Mouse (Mus musculus) cerebellum, adult 11-12 months (tissue): Measurements from ENCODE around the gene Hmcn2.

Source experiments
- DNase-seq: peaks from one replicate; pipeline ENCODE4 v3.0.0; 2022

The Hmcn2 gene

DNA sequence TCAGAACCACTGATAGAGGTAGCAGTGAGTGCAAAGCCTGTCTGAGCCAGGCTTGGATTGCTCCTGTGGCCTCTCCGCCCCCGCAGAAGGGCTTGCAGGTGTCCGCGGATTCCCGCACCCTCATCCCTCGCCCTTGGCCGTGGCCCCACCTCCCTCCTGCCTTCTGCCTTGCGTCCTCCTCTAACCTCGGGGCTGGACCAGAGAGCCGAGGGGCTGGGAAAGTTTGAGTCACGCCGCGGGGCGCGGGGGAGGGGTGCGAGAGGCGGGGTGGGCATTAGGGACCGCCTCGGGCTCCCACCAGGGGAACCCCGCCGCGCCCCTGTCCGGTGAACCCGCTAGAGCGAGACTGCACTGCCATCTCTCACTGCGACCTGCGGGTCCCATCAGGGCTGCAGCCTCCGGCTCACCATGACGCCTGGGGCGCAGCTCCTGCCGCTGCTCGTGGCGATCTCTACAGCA lies at the start of gene Hmcn2:
TSS of gene Hmcn2 (plus strand) at position 409 of the 459 bp plus-strand sequence.
- DNase-seq, result no peak

DNA sequence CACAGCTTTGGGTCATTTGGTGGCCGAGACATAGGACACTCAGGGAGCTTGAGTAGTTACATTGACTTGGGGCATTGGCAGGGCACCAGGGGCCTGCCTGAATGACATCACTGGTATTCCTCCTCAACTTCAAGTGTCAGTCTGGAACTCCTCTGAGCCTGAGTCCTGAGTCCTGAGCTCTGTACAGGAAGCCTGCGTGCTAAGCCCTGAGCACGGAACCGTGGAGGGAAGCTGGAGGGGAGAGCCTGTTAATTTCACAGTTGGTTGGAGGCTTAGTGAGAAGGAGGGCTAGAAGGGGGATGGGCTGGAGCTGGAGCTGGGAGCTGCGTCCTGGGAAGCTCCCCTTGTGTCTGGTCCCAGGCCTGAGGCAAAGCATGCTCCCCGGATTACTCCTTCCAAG lies 46.8 kb upstream of the Hmcn2 start:
- no peak for DNase-seq

DNA sequence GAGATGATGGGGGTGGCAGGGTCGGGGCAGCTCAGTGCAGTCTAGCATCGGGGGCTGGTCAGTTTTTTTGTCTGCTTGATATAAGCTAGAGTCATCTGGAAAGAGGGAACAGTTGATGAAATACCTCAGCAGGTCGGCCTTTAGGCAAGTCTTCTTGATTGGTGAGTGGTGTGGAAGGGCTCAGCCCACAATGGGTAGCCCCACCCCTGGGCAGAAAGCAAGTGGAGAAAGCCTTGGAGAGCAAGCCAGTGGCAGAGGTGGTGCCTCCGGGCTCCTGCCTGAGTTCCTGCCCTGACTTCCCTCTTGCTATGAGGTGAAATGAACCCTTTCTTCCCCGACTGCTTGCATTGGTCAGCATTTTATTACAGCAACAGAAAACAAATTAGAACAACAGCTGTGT lies 45.6 kb upstream of the Hmcn2 start:
- no peak for DNase-seq

DNA sequence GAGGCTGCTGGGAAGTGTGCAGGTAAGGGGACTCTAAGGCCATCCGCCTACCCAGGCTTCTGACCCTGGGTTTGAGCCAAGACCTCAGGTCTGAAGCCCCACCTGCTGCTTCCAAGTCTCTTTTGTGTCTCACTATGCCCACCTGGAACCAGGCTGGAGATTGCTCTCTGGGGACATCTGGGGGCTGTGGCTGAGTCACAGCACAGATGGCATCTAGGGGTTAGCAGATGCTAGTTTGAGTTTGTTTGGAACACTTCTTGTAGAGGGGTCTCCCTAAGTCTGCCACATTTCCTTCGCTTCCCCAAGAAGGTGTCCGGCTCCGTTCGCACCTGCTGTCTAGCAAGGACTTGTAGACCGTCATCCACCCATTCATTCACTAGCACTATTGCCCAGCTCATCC lies 45.0 kb upstream of the Hmcn2 start:
- DNase-seq, result no peak

DNA sequence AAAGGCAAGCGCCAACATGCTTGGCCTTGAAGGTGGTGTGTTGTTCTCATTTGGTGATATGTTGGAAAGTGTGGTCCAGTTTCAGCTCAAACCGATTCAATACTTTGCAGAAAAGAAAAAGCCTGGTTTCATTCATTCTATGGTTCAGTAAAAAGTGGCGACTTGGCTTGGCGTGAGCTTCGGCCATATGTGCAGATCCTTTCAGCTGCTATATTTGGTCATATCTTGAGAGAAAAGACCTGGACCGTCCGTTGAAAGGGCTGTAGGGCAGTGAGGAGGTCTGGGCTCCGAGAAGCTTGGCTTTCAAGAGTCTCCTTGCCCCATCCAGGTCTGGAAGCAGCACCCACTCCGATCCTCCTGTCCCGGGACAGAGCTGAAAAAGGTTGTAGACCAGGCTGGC lies 44.4 kb upstream of the Hmcn2 start:
- DNase-seq, result no peak

DNA sequence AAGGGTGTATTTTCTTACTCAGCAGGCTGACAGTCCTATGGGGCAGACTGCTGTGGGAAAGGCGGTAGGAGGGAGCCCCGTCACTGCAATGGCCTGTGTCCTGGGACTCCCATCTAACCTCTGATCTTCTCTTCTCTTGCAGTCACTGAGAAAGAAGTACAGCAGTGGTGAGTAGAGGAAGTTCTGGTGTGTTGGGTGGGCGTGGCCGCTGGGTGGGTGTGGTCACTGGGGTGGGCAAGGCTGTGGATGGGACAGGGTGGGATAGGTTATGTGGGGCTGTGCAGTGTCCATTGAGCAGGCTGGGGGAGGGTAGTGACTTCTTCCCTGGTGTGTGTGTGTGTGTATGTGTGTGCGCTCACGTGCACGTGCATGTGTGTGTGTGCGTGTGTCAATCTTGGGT lies 43.7 kb upstream of the Hmcn2 start:
- DNase-seq, result no peak

DNA sequence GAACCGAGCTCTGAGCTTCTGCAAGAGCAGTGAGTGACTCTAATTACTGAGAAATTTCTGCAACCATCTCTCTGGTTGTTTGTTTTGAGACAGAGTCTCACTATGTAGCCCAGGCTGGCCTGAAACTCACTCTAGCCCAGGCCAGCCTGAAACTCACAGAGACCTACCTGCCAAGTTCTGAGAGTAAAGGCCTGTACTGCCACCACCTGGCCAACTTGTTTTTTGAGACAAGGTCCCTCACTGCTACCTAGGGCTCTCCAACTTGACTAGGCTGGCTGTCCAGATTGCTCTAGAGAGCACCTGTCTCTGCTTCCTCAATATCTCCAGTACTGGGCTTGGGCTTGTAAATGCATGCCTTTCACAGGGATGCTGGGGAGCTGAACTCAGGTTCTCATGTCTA lies 43.1 kb upstream of the Hmcn2 start:
- no peak for DNase-seq

DNA sequence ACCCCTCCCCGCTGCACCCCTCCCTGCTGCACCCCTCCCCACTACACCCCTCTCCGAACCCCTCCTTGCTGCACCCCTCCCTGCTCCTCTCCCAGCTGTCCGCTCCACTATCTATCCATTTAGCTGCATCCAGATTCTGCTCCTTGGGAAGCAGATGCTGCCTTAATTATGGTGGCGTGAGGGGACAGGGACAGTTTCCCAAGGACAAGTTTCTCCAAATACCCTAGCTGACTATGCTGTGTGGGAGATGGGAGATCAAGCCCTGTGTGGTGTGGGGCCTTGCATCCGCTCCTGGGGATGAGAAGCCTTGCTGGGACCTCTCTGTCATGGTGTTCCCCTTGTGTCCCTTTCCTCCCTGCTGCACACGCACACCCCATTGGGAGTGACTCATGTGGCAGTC lies 39.2 kb upstream of the Hmcn2 start:
- DNase-seq, result no peak

DNA sequence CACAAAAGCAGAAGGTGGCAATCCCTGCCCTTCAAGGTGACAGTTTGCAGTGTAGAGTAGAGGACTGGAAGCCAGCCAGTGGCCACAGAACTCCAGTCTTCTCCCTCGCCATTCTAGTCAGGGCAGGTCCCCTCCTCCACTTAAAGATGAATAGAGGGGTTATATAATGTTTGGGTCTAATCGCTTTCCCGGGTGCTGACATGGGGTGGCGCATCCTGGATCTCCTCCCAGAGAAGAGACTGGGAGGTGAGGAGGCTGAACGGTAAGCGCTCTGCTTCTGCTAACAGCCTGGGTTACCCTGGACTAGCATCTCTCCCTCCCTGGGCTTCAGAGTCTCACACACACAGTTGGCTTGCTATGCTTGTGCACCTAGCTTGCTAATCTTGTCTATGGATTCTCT lies 36.4 kb upstream of the Hmcn2 start:
- peak; percentile 76 for DNase-seq

DNA sequence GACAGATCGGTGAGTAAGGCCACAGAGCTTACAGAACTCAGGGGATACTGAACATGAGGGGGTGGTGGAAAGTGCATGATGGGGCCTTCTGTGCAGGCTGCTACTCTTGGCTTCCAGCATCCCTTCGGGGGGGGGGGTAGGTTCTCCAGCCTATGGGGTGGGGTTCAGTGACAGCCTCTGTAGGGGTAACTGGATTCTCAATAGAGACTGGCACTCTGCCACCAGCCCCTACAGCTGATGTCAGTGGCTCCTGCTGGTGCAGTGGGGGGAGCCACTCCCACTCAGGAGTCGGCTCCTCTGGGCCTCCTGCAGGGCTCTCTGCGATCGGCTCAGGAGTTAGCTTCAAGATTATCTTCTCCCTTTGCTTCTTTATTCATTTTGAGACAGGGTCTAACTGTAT lies 35.7 kb upstream of the Hmcn2 start:
- no peak for DNase-seq

DNA sequence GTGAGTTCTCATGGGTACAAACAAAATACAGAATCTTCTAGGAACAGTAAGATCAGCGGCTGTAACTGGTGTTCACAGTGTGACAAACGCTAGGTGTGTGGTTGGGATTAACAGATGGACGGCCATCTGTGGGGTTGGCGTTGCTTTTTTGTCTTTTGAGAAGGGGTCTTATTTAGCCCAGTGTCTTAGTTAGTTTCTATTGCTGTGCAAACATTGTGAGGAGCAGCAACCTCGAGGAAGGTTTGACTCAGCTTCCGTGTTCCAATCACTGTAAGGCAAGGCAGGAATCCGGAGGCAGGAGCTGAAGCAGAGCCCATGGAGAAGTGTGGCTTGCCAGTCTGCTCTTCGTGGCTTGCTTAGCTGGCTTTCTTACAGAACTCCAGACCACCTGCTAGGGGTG lies 33.1 kb upstream of the Hmcn2 start:
- no peak for DNase-seq

DNA sequence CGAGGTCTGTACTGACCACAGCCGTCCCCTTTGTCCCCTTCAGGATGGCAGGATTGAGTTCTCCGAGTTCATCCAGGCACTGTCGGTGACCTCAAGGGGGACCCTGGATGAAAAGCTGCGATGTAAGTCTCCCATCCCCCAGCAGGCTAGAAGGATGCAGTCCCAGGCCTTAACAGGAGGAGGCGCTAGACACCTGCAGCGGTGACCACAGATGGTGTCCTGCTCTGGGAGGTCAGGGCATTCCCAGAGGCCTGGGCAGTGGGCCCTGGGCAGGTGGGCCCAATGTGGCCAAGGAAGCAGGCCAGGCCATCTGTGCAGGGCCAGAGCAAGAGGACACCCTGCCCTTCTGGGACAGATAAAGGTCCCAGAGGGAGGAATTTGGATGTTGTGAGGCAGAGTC lies 31.9 kb upstream of the Hmcn2 start:
- peak; percentile 78 for DNase-seq

DNA sequence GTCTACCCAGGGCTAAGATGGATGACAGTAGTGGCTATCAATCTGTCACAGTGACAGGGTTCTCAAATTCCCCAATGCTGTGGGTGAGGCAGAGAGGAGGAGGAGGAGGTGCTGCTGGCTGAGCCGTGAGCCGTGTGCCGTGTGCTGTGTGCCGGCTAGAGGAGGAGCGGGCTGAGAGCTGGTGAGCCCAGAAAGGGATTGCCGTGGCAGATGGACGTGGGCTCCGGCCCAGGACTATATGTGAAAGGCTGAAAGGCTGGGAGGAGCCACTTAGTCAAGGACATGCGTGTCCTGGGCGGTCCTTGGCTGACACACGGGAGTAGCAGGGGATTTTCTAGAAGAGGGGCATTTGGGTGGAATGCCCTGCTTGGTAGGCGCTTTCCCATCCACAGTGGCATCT lies 31.3 kb upstream of the Hmcn2 start:
- DNase-seq, result no peak

DNA sequence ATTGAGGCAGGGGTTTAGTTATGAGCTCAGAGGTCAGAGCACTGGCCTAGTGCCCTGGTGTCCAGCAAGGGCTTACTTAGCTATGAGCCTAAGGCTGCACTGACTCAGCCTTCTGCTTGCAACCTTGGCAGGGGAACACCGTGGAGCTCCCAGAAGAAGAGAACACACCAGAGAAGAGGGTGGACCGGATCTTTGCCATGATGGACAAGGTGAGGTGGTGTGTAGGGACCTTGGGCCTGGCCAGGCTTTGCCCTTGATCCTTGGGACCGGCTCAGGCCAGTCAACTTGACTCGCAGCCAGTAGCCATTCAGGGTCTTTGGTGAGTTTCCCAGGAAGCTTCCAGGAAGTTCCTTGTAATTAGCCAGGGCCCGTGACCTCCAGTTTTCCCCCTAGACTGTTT lies 29.7 kb upstream of the Hmcn2 start:
- no peak for DNase-seq

DNA sequence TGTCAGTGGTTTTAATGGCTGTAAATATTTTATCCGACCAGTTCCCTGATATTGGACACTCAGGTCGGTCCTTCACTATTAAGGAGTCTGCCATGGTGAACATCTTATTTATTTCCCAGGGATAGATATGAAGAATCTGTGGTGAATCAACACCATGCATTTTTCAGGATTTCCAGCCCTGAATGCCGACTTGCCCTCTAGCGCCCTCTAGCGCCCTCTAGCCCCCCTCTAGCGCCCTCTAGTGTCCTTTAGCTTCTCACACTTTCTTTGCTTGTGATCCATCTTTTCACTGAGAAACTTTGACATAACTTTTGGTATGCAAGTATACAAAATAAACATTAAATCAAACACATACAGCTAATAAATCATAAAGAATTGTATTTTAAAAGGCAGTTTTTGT lies 22.8 kb upstream of the Hmcn2 start:
- DNase-seq, result peak; percentile 43

DNA sequence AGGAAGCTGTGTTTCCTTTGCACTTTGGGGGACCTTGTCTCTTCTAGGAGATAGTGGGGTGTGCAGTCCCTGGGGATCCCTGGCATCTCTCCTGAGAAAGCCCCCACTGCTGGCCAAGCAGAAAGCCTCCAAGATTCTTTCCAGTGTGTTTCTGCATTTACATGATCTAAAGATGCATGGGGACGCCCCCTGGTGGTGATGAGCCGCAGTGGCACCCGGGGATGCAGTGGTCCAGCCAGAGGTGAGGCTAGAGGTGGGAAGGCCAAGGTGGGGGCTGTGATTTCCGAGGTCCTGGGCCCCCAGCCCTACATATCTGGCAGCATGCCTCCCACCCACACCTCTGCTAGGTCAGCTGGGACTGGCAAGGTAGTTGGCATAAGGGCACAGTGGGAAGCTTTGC lies 19.2 kb upstream of the Hmcn2 start:
- peak; percentile 77 for DNase-seq

DNA sequence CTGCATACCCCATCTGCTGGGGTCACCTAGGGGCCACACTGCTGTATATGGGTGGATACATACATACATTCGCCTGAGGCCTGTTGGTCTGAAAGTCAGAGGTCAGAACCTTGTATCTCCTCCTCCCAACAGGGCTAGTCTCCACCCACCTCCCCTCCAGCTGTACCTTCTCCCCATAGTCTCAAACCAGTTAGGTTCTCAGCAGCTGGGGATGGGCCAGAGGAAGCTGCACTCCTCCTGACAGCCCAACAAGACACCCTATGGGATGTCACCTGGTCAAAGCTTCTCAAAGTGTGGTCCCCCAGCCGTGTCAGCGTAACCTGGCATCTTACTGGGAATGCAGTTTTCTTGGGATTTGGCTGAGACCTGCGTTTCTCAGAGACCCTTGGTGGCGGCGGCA lies 17.8 kb upstream of the Hmcn2 start:
- DNase-seq, result peak; percentile 34

DNA sequence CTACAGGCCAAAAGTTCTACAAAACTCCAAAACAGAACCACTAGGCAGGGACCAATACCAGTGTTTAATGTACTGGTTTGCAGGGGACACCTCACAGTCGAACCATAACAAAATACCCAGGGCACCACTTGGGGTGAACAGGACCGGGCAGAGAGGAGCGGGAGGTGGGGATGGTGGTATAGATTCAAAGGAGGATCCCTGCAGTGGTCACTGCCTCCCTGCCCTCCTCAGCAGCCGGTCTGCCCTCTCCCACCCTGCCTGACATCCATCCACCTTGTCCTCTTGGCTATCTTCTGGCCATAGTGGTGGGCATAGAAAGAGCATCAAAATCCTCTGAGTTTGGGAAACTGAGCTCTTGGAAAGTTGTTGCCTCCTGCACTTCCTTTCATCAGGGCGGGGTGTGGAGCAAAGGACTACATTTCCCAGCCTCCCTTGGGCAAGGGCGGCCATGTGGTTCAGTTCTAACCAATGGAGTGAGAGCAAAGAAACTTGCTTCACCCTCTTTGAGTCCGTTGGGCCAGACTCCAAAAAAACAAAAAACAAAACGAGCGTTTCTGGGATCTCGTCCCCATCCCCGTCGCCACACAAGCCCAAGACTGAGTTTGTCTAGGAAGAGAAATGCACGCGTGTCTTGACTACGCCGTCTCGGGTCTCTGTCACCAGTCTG lies 16.5 kb upstream of the Hmcn2 start:
- peak; percentile 45 for DNase-seq

DNA sequence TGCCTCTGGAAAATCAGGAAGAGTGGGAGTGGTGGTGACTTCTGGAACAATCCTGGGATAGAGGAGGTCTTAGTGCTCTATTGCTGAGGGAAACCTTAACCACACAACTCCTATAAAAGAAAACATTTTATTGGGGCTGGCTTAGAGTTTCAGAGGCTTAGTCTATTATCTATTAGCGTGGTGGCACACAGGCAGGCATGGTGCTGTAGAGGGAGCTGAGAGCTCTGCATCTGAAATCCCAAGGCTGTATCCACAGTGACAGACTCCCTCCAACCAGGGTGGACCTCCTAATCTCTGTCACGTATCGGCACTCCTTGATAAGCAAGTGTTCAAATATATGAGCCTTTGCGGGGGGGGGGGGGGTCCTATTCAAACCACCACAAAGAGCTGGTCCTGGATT lies 15.4 kb upstream of the Hmcn2 start:
- DNase-seq, result peak; percentile 8

DNA sequence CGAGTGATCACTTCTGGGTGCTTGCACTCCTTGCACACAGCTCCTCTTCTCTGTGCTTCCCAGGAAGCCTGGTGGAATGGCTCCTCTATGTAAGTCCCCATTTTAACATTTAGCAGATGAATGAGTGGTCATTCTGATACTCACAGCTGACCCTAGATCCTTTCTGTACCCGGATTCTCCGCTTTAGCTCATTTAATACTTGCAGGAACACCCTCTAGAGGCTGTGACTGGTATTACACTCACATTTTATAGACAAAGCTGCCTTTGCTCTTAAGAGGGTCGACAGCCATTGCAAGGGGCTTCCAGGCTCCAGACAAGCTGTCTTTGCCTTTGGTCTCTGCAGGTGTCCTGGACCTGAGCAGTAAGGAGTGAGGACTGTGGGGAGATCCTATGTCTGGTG lies 14.9 kb upstream of the Hmcn2 start:
- DNase-seq, result peak; percentile 14

DNA sequence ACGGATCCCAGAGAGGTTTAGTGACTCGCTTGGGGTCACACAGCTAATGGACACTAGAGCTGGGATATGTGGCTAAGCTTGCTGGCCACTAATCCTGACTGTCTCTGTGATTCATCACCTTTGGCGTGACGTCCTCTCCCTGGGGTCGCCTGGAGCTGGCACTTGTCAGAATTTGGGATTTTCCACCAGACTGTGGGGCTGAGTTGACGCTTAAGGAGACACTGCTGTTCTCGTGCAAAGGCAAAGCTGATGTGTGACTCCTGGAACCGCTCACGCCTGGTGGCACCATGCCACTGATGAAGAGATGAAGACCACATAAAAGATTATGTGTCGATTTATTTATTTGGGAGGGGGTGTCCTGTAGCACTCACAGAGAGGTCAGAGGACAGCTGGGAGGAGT lies 14.2 kb upstream of the Hmcn2 start:
- DNase-seq, result peak; percentile 27

DNA sequence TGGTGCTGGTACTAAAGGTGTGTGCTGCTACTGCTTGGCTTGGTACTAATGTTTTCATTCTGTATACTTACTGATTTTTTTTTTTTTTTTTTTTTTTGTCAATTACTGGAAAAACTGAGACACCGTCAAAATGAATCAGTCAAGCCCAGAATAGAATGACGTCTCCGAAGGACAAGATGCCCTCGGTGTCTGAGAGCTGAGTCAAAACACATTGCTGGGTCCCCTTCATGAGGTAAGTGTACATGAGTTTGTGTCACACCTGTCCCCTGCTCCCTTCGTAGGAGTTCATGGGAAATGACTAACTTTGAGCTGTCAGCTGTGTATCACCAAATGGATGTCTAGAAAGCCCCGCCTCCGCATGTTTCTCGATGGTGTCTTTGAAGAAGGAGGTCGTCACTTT lies 11.0 kb upstream of the Hmcn2 start:
- DNase-seq, result no peak

DNA sequence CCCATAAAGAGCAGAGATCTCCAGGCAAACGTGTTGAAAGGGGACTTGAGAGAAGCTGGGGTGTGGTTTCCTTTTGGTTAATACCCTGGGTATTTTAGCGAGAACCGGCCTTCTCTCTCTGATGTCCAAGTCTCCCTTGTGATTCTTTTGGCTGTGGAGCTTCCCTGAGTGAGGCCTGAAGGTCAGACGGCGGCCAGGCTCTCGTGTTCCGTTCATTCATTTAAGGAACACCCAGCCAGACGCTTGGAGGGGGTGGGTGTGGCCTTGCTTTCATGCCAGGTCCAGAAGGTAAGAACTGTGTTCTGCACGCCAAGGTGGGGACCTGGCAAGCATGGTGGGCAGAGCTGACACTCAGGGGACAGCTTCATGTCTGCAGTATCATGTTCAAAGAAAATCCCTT lies 10.0 kb upstream of the Hmcn2 start:
- DNase-seq, result peak; percentile 4

DNA sequence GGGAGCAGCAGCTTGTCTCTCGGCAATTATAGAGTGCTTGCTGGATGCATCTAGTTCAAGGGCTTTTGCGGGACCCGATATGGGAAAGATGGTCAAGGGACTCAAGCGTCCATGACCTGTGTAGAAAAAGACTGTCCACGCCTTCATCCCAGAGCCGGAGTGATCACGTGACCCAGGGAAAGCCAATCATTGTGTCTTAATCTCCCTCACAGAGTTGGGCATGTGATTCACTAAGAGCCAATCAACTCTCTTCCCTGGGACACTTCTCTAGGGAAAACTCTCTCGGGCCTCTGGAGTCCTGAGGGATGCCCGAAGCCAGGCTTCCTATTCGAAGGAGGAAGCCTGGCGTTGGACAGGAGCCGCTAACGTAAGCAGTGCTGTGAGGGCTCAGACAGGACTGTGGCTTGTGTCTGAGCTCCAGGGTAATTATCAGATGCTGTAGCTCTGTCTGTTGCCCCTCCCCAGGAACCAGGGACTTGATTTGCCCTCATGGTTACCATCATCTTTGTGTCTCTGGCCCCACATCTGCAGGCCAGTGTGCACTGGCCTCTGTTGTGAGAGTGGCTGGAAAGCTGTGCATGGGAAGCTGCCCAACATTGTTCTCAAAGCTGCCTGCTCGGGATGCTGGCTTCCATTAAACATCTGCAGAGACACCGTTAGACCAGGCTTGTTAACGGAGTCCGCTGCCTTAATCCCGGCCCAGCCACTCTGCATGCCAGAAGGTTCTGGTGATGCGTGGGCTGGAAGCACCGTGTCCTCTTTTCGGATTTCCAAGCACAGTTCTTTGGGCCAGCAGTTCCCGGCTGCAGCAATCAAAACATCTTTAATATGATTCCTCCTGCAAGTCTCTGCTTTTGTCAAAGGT lies 9.2 kb upstream of the Hmcn2 start:
- no peak for DNase-seq

DNA sequence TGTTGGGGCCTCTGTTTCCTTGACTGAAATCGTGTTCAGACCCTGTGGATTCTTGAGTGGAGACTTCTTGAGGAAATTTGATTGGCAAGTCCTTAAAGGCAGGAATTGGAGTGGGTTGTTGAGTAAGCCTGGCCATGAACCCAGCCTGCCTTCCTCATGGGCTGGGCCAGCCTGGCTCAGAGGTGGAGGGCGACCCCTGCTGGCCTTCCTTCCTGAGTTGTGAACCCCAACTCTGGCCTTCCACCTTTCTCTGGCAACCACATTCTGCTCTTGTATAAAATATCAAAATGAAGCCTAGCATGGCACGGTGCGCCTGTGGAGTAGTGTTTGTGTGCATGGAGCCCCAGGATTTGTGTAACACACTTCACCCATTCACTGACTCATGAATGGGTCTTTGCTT lies 8.5 kb upstream of the Hmcn2 start:
- peak; percentile 6 for DNase-seq
